ENCODE assay signal across 8 mouse cellular contexts in genomic region chr5:53657925-53658324, GRCm38 (mm10). TPM values are rescaled to one million over a fixed set of nuclear protein-coding genes. Genes with fewer than 3 reads are reported as not detected.
DNase-seq lines count a peak whose midpoint lies in the region; ATAC-seq and TF ChIP-seq lines count a peak whose summit lies in the region.

No protein-coding gene starts in this region.

- no peaks in the 10 kb centered on the region for H3K27me3 ChIP-seq in E14TG2a.4 (ENCODE audit: insufficient read depth, low read length)
- H3K27me3 ChIP-seq in embryonic facial prominence, embryonic 11.5 days (ENCODE audit: control insufficient read depth, insufficient read depth, low read length) = no peaks in the 10 kb centered on the region
- H3K27me3 ChIP-seq in kidney, embryonic 14.5 days (ENCODE audit: control insufficient read depth, insufficient read depth, low read length) = no peaks in the 10 kb centered on the region
- no peaks in the 10 kb centered on the region for H3K27me3 ChIP-seq in midbrain, embryonic 14.5 days (ENCODE audit: control insufficient read depth, insufficient read depth, low read length)

- H3K4me1 ChIP-seq in E14TG2a.4 (replicated peaks; ENCODE audit: low read depth, low read length) = peaks cover 72% of the 10 kb centered on the region
- H3K4me1 ChIP-seq in embryonic facial prominence, embryonic 11.5 days (ENCODE audit: control insufficient read depth, insufficient read depth, low read length) = no peaks in the 10 kb centered on the region
- no peaks in the 10 kb centered on the region for H3K4me1 ChIP-seq in kidney, embryonic 14.5 days (ENCODE audit: control insufficient read depth, insufficient read depth, low read length)
- H3K4me1 ChIP-seq in midbrain, embryonic 14.5 days (ENCODE audit: control insufficient read depth, insufficient read depth, low read length) = no peaks in the 10 kb centered on the region

- 0 out of 2 replicates have a peak, but pooled peaks have one; percentile 30 for ATAC-seq in embryonic facial prominence, embryonic 11.5 days (replicated peaks; ENCODE audit: insufficient number of reproducible peaks, low FRiP score, low TSS enrichment, low read depth)
- ATAC-seq in kidney, embryonic 14.5 days (ENCODE audit: low FRiP score, low TSS enrichment) = peak; percentile 71; the same call in 1 of the 2 replicates
- peak; percentile 55; the same call in 1 of the 2 replicates for ATAC-seq in midbrain, embryonic 14.5 days (ENCODE audit: low FRiP score, low TSS enrichment)
- ATAC-seq in granulocyte monocyte progenitor cell, adult 5-6 weeks (replicated peaks; ENCODE audit: poor library complexity, severe bottlenecking) = no peak

- 83% methylated on average over 6 of the region's 6 CpGs for WGBS in embryonic facial prominence, embryonic 11.5 days
- 71% methylated on average over 6 of the region's 6 CpGs for WGBS in kidney, embryonic 14.5 days
- 81% methylated on average over 6 of the region's 6 CpGs for WGBS in midbrain, embryonic 14.5 days

- H3K4me3 ChIP-seq in gastrocnemius, adult 2 months = no peak overlapping the region
- no peak overlapping the region for H3K4me3 ChIP-seq in E14TG2a.4 (replicated peaks; ENCODE audit: low read length)
- no peak overlapping the region for H3K4me3 ChIP-seq in embryonic facial prominence, embryonic 11.5 days (ENCODE audit: low read depth, low read length)
- H3K4me3 ChIP-seq in kidney, embryonic 14.5 days (ENCODE audit: low read length) = no peak overlapping the region
- no peak overlapping the region for H3K4me3 ChIP-seq in midbrain, embryonic 14.5 days (replicated peaks; ENCODE audit: low read depth, low read length)

- TF ChIP-seq CTCF in gastrocnemius, adult 2 months (IDR thresholded peaks at IDR 0.05) = peak; percentile 49
- TF ChIP-seq CTCF in E14TG2a.4 (conservative IDR thresholded peaks at IDR 0.05; ENCODE audit: low read length) = peak; percentile 30; the same call in 1 of the 2 replicates

- H3K36me3 ChIP-seq in E14TG2a.4 (ENCODE audit: insufficient read depth, low read length) = peaks cover 62% of the 10 kb centered on the region
- no peaks in the 10 kb centered on the region for H3K36me3 ChIP-seq in embryonic facial prominence, embryonic 11.5 days (replicated peaks; ENCODE audit: control insufficient read depth, insufficient read depth, low read depth, low read length)
- H3K36me3 ChIP-seq in kidney, embryonic 14.5 days (ENCODE audit: control insufficient read depth, insufficient read depth, low read length) = peaks cover 8% of the 10 kb centered on the region; the same call in 1 of the 2 replicates
- peaks cover 8% of the 10 kb centered on the region; the same call in 1 of the 2 replicates for H3K36me3 ChIP-seq in midbrain, embryonic 14.5 days (ENCODE audit: control insufficient read depth, insufficient read depth, low read length)

- intact Hi-C loops in gastrocnemius, adult 2 months (cut with DNase I) = no loop called here
- intact Hi-C loops in gastrocnemius, postnatal 14 days (cut with DNase I; ENCODE audit: low total_unique reads) = no loop called here

- H3K27ac ChIP-seq in gastrocnemius, adult 2 months = no peak overlapping the region
- no peak overlapping the region for H3K27ac ChIP-seq in embryonic facial prominence, embryonic 11.5 days (replicated peaks; ENCODE audit: low read depth, low read length)
- no peak overlapping the region for H3K27ac ChIP-seq in kidney, embryonic 14.5 days (ENCODE audit: low read depth, low read length)
- H3K27ac ChIP-seq in midbrain, embryonic 14.5 days (replicated peaks; ENCODE audit: low read depth, low read length) = no peak overlapping the region

- no peak overlapping the region for H3K9ac ChIP-seq in embryonic facial prominence, embryonic 11.5 days (replicated peaks; ENCODE audit: low read length)
- H3K9ac ChIP-seq in kidney, embryonic 14.5 days (ENCODE audit: low read depth, low read length) = no peak overlapping the region
- no peak overlapping the region for H3K9ac ChIP-seq in midbrain, embryonic 14.5 days (replicated peaks; ENCODE audit: low read length)

- H3K4me2 ChIP-seq in embryonic facial prominence, embryonic 11.5 days (ENCODE audit: low read depth, low read length) = no peak overlapping the region
- H3K4me2 ChIP-seq in kidney, embryonic 14.5 days (replicated peaks; ENCODE audit: low read depth, low read length) = no peak overlapping the region
- H3K4me2 ChIP-seq in midbrain, embryonic 14.5 days (ENCODE audit: low read length) = no peak overlapping the region

- no peak for DNase-seq in gastrocnemius, adult 2 months
- DNase-seq in gastrocnemius, postnatal 14 days = no peak
- DNase-seq in embryonic facial prominence, embryonic 11.5 days (ENCODE audit: low spot score) = peak; percentile 45
- peak; percentile 74 for DNase-seq in midbrain, embryonic 14.5 days
- no peak for DNase-seq in urinary bladder, postnatal 4 days (ENCODE audit: low spot score in 2 of 2)

- H3K9me3 ChIP-seq in E14TG2a.4 (ENCODE audit: low read length) = no peaks in the 10 kb centered on the region
- H3K9me3 ChIP-seq in embryonic facial prominence, embryonic 11.5 days (replicated peaks; ENCODE audit: control insufficient read depth, low read length) = no peaks in the 10 kb centered on the region
- H3K9me3 ChIP-seq in kidney, embryonic 14.5 days (ENCODE audit: control insufficient read depth, low read length) = no peaks in the 10 kb centered on the region
- no peaks in the 10 kb centered on the region for H3K9me3 ChIP-seq in midbrain, embryonic 14.5 days (ENCODE audit: control insufficient read depth, low read length)

RNA-seq across cellular contexts. Expression of gene Cckar, which starts 49.6 kb away (rescaled TPM):
- not detected for total RNA-seq in gastrocnemius, adult 2 months (2021)
- total RNA-seq in gastrocnemius, postnatal 14 days (2021) = not detected
- polyA plus RNA-seq in embryonic facial prominence, embryonic 11.5 days (2014; fragmentation: Nextera tagmentation; extraction: Ambion mirVana) = 0.59 and 0.68 TPM in 2 replicates
- polyA plus RNA-seq in kidney, embryonic 14.5 days (2014; fragmentation: Nextera tagmentation; extraction: Ambion mirVana) = 1.2 and 1.6 TPM in 2 replicates
- polyA plus RNA-seq in midbrain, embryonic 14.5 days (2014; fragmentation: Nextera tagmentation; extraction: Ambion mirVana) = 0.81 and 1.1 TPM in 2 replicates
- total RNA-seq in granulocyte monocyte progenitor cell, adult 5-6 weeks (2014; fragmentation: Nextera tagmentation) = not detected in 2 replicates
- total RNA-seq in granulocyte monocyte progenitor cell, adult 5-6 weeks (2017) = not detected in 2 replicates

Comparison
In these comparisons a context has a peak if more than half of its experiments do, and no peak if none do; other contexts are left out.
1. DNase-seq: peak in embryonic facial prominence, embryonic 11.5 days (single experiment) and midbrain, embryonic 14.5 days (single experiment); none in gastrocnemius, adult 2 months (single experiment), gastrocnemius, postnatal 14 days (single experiment) and urinary bladder, postnatal 4 days (0 of 2).